Mouse (Mus musculus): ENCODE data around the gene Vkorc1.

GRCm38 (mm10) chr7:127880431-127880830 is 15.0 kb downstream of the Vkorc1 start:
- TF ChIP-seq CTCF (IDR thresholded peaks at IDR 0.05 in 2 of 3, conservative IDR thresholded peaks at IDR 0.05 in 1 of 3; ENCODE audit: control insufficient read depth in 1 of 3, insufficient read depth in 1 of 3, low read depth in 2 of 3, low read length in 3 of 3, poor library complexity in 1 of 3, severe bottlenecking in 1 of 3) (no peak), MEF2A (IDR thresholded peaks at IDR 0.05; ENCODE audit: extremely low read depth, insufficient replicate concordance, low read depth, low read length, poor library complexity, severe bottlenecking) (no peak), NRF1 (IDR thresholded peaks at IDR 0.05; ENCODE audit: insufficient read depth, low read depth, low read length, poor library complexity, severe bottlenecking) (no peak)
